Mouse (Mus musculus): ENCODE measurements at regions not wholly inside any gene's neighbourhood (a gene's known extent, or its start where the extent isn't known, plus 50 kb on each side); places are given as distances from the start of the nearest gene placed in this dataset.

DNA sequence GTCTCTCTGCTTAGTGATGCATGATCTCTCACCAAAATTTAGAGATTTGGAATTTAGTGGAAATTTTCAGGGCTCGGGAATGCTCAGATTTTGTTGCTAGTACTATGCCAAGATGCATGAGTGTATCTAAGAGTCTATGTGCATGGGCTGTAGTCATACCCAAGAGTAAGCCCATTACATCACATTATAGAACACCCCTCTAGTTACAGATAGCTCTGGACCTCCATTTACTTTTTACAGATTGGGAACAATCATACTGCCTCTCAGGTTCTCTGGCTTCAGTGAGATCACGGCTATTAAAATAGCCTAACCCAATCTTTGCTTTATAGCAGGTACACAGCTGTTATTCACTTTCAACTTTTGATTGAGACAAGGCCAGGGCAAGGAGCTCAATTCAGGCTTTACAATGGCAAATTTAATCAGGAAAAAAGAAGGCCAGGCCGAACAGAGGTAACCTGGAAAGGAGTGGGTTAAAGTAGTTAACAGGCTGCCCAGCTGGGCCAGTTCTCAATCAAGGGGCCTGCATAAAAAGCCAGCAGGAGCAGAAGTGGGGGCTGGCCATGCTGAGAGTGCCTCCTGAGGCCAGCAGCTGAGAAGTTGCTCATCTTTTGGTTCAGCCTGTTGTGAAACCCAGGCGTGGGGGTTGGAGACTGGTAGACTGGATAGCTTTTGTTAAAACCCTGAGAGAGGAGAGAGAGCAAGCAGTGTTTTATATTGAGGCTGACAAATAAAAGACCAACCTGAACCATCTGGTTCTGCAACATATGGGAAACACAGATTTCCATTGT lies 509.2 kb upstream of the Pou3f2 start:
- TF ChIP-seq EP300 (IDR thresholded peaks at IDR 0.05; ENCODE audit: low read depth) (no peak), CTCF (IDR thresholded peaks at IDR 0.05; ENCODE audit: low read depth) (no peak)
